Mouse (Mus musculus): ENCODE measurements around the gene Zfp423.

The Zfp423 gene

DNA sequence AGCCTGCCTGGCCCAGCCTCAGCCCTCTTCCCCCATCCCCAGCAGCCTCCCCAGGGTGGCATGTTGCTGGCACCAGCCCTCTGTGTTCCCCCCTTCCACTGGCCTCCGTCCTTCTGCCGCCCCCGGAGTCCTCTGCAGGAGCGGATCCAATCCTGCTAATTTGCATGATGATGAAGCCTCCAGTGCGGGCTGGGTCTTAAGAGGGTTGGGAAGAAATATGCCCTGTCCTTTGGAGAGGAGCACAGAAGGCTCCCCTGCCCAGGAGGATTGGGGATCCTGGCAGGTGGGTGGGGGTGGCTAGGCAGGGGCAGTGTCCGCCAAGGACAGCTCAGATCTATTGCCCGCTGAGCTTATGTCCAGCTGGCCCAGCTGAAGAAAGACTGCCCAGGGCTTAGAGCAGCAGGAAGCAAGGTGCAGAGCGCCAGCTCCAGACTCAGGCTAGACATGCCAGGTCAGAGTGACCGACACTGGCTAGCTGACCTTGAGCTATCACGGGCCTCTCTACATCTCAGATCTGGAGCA, 256.5 kb downstream of the Zfp423 start:
- in situ Hi-C loops (cut with MboI, MseI) = no loop called here

DNA sequence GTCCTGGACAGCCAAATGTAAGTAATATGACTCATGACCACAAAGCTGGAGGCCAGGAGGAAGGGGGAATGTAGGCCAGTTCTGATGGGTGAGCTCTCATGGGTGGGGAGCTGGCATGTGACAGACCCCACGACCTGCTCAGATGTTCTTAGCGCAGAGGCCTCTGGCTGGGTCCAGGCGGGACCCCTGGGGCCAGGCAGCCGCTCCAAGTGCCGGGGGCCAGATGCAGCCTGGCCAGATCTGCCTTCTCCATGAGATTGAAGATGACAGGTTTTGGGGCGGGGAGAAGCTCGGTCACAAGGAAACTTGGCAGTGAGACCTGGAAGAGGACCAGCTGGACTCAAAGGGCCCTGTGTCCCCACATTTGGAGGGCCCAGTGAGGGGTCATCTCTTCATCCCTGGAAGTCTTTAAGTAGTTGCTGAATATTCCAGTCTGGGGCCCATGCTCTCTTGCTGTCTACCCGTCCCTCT, 257.3 kb downstream of the Zfp423 start:
- in situ Hi-C loops (cut with MboI, MseI) = no loop called here

DNA sequence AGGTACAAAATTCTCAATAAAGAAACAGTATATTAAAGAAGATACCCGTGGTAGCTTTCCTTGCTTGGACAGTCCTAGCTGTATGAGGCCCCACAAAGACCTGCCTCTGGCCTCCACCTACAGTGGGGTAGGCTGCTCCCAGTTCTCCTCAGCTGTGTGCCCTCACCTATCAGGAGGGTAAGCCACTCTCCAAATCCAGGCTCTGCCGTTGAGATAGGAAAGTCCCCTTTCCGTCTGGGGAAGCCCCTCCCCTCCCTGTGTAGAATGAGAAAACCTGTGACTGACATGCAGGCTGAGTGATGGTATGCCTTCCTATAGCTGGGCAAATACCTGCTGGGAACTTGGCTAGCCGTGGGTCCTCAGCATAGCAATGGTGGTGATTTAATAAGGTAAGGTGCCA, 257.8 kb downstream of the Zfp423 start:
- in situ Hi-C loops (cut with MboI, MseI) = no loop called here

DNA sequence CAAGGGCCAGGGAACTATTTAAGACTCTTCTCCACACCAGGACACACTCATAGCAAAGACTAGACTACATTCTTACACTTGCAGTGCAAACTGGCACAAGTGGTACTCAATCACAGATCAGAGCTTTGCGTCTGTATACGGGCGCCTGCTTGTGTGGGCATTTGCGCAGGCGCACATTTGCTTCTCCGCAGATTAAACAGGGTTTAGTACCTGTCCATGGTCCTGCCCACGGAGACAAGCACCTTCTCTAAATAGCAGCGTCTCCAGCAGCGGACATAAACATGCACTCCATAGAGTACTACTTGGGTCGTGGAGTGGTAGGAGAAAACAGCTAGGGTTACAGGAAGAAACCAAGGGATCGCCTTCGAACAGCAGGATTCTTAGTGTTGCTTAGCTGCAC, 259.1 kb downstream of the Zfp423 start:
- in situ Hi-C loops (cut with MboI, MseI) = no loop called here

DNA sequence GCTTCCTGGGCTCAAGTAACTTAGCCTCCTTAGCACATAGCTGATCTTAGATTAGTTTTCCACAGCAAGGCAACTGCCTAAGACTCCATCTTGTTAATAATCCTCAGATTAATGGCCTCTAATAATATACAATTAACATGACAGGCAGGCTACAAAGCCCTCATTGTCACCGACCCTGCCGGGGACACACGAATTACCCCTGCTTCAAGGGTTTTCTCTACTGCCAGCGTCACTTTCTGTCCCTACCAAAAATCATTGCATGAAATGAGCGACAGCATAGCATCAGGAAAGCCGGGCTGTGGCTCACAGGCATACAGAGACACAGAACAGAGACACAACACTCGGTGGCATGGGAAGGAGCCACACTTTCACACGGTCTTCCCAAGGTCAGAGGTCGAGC, 262.3 kb downstream of the Zfp423 start:
- in situ Hi-C loops (cut with MboI, MseI) = no loop called here

DNA sequence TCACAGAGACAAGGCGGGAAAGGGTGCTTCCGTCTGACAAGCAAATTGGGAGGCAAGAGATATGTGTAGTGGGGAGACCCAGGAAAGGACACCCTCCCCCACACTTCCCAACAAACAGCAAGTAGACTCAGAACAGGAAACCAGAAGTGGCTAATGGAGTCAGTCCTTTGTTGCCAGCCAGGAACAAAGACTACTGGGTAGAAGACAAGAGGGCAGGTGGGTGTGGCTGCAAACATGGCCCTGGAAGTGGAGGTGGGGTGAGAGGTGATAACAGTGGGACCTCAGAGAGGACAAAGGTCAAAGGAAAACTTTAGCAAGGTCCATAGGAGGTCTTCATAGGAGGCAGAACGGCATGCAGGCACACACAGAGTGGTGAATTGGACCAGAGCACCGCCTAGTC, 265.7 kb downstream of the Zfp423 start:
- in situ Hi-C loops (cut with MboI, MseI) = no loop called here

DNA sequence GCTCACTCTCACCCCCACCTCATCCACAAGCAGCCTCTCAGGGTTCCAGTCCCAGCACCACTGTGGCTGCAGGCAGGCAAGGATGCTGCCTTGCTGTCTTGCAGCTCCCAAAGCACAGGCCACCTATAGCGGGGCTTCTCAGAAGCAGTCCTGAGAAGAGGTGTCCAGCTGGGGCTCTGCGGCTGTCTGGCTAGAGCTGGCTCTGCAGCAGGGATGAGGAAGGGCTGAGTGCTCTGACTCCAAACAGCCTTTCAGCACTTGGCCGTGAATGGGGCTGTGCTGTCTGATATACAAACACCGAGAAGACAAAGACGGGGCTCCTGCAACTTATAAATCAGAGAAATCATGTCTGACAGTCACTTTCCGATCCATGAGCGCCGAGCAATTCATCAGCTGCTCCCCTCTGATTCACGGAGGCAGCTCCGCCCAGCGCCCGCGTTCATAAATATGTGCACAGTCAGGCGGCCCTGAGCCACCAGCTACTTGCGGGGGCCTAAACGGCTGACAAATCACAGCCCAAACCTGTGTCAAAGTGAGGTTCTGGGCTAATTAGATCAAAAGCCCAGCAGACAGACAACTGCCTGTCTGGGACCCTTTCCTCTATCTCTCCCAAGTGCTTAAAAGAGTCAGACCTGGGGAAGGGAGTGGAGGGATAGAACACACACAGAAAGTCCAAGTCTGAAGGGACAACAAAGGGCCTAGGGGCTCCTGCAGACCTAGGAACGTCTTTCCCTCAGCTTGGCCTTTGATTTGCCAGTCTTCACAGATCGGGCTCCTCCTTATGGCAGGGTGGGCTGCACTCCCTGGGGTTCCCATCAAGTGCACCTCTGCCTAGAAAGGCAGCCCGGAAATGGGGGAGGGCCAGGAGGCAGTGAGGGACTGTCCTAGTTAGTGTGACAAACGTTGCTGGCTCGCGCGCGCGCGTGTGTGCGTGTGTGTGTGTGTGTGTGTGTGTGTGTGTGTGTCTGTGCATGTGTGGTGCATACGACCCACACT, 269.0 kb downstream of the Zfp423 start:
- in situ Hi-C loops (cut with MboI, MseI) = no loop called here

DNA sequence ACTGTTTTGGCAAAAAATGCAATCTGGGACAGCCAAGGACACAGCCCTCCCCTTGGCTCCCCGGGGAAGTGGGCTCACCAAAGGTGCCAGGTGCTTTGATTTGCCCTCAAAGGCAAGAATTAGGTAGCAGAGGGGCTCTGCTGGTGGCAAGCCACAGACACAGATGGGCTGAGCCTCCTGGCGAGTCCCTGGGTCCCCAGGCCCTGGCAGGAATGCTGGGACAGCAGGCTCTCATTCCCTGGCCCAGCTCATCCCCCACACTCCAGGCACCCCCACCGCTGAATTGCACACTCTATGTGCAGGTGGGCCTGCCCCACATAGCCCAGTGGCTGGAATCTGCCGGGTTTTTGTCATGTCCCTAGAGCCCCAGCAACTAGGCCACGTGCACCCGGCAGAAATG, 270.2 kb downstream of the Zfp423 start:
- in situ Hi-C loops (cut with MboI, MseI) = loop anchor here (10.0 kb wide), 1 partner anchor 744 kb away; no protein-coding TSS in a partner anchor

DNA sequence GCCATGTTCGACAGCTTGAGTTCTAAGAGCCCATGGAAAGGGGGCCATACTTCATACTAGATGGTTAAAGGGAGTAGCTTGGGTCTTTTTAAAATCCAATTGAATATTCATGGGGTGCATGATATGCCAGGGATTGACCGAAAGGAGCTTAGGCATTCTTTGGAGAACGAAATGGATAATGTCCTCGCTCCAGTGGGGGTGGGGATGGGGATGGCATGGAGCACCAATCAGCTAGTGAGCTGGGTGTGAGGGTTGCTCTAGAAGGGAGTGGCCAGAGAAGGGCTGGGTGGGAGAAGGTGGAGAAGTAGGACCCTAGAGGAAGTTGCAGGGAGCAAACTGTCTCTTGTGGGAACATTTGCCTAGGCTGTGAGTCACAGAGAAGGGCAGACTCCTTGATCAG, 271.0 kb downstream of the Zfp423 start:
- in situ Hi-C loops (cut with MboI, MseI) = loop anchor here (10.0 kb wide), 1 partner anchor 744 kb away; no protein-coding TSS in a partner anchor

DNA sequence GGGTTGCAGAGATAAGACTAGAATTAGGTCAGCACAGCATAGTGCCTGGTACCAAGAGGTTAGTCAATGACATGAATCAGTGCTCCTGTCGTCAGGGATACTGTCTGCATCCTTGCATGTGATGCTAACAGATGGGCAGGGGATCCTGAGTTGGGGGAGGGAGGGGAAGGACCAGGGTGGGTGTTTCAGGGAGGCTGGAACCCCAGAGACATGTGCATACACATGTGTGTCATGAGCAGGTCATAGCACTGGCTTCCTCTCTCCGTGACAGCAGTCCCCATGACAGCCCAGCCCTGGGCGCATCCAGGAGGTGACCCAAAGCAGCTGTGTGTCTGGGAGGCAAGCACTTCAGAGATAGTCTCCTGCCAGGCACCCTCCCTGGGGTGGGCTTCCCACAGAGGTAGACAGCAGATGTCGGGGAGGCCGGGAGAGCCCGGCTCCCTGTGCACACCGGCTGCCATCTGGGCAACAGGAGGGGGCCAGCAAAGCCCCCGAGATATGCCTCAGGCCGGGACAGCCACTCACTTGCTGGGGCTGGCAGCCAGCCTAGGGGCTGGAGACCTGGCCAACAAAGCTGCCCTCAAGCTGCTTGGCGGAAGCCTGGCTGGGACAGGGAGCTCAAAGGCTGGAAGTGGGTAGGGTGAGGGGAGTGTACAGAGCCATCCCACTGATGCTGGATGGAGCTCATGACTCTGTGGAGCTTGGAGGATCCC, 272.3 kb downstream of the Zfp423 start:
- in situ Hi-C loops (cut with MboI, MseI) = loop anchor here (10.0 kb wide), 1 partner anchor 742 kb away; no protein-coding TSS in a partner anchor

DNA sequence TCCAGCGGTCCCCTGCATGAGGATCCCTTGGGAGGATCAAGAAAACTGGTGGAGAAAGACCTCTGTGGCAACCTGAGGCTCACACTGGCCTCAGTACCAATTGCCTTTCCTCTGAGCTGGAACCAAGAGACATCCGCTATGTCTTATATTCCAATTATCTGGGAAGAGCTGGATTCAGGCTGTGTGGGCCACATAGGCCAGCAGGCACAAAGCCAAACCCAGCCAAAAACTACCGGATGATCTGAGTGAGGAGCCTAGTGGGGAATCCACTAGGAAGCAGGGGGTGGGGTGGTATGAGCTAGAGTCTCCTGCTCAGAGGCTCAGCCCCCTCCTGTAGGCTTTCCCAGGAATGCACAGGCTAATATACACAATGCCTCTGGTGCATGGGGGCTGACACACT, 273.4 kb downstream of the Zfp423 start:
- in situ Hi-C loops (cut with MboI, MseI) = loop anchor here (10.0 kb wide), 1 partner anchor 741 kb away; no protein-coding TSS in a partner anchor

DNA sequence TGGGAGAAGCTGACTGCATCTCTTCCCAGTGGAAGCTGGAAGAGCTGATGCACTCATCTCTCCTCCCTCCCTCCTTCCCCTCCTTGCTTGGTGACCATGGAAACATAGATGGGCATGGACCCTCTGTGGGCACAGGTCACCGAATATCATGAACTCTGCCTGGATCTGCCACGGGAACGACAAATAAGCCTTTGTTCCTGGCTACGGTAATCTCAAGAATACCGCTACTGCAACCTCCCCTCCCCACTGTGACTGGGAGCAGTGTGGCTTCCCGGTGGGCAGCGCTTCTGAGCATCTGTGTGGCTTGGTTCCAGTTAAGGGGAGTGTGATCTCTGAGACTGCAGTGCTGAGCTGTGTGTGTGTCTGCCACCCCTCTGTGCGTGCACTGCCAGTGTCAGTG, 274.0 kb downstream of the Zfp423 start:
- in situ Hi-C loops (cut with MboI, MseI) = loop anchor here (10.0 kb wide), 1 partner anchor 741 kb away; no protein-coding TSS in a partner anchor

DNA sequence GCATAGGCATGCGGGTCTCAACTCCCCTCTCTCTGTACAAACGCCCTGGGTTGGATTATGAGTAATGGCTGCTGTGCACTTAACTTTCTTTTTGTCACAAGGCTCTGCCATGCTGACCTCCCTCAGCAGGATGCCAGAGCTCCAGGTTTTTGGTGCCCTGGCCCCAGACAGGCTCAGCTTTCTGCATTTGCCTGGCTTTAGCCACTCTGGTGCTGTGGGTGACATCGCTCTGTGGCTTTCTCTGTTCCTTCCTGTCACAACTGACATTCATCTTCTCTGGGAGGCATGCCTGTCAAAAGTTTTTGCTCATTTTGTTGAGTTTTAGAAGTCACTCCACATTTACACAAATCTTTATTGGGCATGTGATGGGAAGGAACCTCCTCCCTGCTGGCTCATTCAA, 277.3 kb downstream of the Zfp423 start:
- in situ Hi-C loops (cut with MboI, MseI) = loop anchor here (10.0 kb wide), 1 partner anchor 737 kb away; no protein-coding TSS in a partner anchor

DNA sequence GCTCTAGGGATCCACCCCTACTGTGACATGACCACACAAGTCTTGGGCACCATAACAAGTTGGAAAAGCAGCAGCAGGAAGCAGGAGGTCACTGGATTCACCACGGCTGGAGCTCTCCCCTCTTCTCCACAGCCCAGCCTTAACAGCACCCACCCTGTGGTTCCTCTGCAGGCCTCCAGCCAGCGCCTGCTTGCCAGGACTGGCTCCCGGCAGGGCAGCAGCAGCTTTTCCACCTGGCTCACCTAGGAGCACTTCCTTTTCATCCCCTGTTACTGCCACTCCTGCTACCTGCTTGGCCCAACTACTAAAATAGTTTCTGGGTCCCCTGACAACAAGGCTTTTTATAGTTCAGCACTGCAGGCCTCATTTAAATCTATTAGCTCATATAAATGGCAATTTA, 279.4 kb downstream of the Zfp423 start:
- in situ Hi-C loops (cut with MboI, MseI) = loop anchor here (10.0 kb wide), 1 partner anchor 735 kb away; no protein-coding TSS in a partner anchor

DNA sequence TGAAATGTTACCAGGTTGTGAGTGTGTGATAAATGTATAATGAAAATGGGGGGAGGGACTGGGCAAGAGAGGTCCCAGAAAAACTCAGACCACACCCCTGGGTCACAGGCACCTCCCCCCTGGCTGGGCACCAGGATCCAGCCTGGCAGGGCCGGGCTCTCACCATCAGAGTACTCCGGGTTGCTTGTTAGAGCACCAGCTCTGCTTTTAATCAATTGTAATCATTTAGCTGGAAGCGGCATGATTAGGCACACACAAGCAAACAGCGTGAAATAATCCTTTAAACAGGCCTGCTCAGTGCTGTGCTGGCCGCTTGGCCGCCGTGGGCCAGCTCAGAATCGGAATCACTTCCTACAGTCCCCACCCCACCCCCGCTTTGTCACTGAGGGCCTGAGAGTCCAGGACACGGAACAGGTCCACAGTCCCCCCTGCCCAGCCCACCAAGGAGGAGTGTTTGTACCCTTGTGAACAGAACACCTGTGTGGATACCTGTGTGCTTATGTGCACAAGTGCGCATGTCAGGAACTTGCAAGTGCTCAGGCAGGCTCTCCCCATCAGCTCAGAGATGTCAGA, 279.9 kb downstream of the Zfp423 start:
- in situ Hi-C loops (cut with MboI, MseI) = loop anchor here (10.0 kb wide), 1 partner anchor 735 kb away; no protein-coding TSS in a partner anchor

DNA sequence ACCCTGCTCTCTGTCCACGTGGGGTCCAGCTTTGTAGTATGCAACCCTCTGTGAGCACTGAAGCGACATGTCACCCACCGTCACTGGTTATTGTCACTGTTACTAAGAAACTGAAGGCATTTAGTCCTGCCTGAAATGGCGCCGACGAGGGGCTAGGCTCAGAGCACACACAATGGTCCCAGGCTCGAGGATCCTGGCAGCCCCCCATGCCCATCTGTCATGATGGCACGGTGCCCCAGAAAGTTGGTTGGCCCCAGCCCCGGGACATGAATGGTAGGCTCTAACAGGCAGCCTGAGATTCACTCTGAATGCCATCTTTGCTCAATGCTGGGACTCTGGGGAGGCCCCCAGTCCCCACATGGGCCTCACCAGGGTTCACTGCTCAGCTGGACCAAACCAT, 284.0 kb downstream of the Zfp423 start:
- in situ Hi-C loops (cut with MboI, MseI) = no loop called here

DNA sequence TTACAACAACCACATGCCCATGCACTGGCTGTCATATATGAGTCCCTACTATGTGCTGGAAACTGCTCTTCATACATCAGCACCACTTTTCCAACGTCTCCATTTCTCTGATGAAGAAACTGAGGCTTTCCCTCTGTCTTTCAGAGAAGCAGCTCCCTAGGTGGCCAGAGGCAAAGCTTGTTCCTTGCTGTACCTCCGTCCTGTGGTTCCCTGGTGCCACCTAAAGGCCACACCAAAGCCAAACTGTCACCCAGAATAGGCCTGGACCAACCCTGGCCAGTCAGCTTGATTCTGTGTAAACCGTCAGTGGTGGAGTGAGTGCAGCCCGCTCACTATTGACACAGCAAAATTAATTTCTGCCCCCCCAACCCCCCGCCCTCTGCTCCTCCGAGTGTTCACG, 285.2 kb downstream of the Zfp423 start:
- in situ Hi-C loops (cut with MboI, MseI) = no loop called here

DNA sequence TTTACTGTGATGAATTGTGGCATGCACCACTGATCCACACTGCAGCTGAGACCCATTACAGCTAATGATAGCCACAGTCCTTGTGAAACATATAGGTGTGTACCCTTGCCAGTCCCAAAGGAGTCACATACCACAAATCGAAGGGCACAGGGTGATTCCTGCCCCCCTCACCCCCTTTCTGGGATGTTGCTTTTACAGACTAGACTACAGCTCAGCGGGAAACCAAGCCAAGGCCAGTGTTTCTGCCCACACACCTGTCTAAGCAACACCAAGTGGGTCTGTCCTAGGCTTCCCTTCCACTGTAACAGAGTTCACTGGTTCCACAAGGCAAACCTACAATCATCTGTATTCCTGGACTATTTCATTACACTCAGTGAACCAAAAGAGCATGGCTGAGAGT, 287.2 kb downstream of the Zfp423 start:
- in situ Hi-C loops (cut with MboI, MseI) = no loop called here

DNA sequence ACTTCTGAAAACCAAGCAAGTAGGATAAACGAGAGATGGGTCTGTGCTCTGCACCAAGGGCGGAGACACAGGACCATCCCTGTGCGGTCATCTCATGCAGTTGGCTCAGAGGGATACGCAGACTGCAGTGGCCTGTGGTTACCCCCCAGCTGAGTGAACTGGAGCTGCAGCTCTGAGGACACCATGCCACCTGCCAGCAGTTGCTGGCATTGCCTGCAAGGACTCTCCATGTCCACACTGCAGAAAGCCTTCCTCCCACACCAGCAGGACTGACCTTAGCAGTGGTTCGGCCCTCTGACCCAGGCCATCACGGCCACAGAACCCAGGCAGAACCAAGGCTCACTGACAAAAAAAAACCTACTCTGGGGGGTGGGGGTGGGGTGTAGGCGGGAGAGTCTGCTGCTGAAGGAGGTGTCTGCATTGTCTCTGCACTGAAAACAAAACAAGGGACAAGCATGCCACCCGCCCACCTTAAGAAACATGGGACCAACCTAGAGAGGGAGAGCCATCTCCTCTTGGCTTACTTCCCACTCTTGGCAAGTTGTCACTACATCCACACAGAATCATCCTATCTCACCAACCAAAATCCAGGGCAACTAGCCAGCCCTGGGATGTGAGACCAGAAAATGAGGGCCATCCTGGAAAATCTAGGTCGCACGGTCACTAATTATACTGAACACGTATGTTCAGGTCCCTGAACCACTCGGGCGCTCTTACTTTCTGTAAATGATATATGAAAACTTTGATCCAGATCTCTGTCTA, 288.0 kb downstream of the Zfp423 start:
- in situ Hi-C loops (cut with MboI, MseI) = no loop called here

DNA sequence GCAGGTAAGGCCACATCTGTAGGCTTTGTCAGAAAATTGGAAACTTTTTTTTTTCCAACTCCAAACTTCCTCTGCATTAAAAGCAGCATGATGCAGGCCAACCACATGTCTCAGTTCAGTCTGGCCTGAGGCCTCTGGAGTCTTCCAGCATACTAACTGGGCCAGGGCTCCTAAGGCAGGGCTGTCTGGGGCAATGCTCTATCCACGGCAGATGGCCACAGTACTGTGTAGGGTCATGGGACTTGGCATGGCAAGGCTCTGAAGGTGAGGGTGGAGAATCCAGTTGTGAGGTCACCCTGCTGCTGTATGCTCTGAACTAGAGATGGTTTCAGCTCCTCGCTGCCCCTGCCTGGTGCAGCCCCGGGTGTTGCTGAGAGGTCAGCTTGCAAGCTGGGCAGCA, 289.2 kb downstream of the Zfp423 start:
- in situ Hi-C loops (cut with MboI, MseI) = no loop called here

DNA sequence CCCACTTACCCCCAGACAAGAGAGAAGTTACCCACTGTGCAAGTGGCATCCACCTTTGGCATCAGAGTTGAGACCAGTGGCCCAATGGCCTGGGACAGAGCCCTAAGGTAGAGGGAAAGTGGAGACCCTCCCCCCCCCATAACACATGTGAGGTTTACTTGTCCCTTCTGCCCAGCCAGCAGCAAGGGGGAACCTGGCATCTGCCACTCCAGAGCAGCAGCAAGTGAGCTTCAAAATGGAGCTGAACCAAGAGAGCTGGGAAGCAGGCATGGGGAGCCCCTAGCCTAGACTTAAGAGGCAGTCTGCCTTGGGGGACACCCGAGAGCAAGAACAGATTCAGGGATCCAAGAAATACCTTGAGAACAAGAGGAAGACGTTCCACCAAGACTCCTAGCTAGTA, 290.7 kb downstream of the Zfp423 start:
- in situ Hi-C loops (cut with MboI, MseI) = no loop called here
